In genomic region chr9:69989303-69990121, GRCm38 (mm10) we compare ENCODE assay signal across 8 mouse cellular contexts. TPM values are rescaled to one million over a fixed set of nuclear protein-coding genes. Genes with fewer than 3 reads are reported as not detected.
DNase-seq lines count a peak whose midpoint lies in the region; ATAC-seq lines count a peak whose summit lies in the region.

Gene Bnip2, plus strand, starts transcription at chr9:69989466.

- H3K4me2 ChIP-seq in intestine, embryonic 14.5 days (ENCODE audit: low read length) = peak within 1 kb of the TSS; percentile 81

- WGBS in intestine, embryonic 14.5 days = under 1% methylated on average over 76 of the region's 76 CpGs

- peaks cover 13% of the 10 kb centered on the region for H3K36me3 ChIP-seq in intestine, embryonic 14.5 days (ENCODE audit: control insufficient read depth, insufficient read depth, low read length)

- DNase-seq in adrenal gland, adult 18-20 months (ENCODE audit: low spot score in 2 of 2) = peak; percentile 97
- DNase-seq in embryo, embryonic 11 days = peak; percentile 99
- DNase-seq in gastrocnemius, postnatal 25 days = peak; percentile 95
- DNase-seq in intestine, embryonic 14.5 days (ENCODE audit: low spot score) = peak; percentile 96
- peak; percentile 88 to 95 for DNase-seq in left cerebral cortex, postnatal 14 days (ENCODE audit: low spot score in 2 of 2)
- DNase-seq in mesoderm, embryonic 11.5 days (ENCODE audit: low read depth, low spot score) = peak; percentile 95
- DNase-seq in right cerebral cortex, postnatal 36 days (ENCODE audit: low spot score in 2 of 2) = peak; percentile 85 to 88
- peak; percentile 93 for DNase-seq in yolk sac, embryonic 10.5 days (ENCODE audit: low spot score)

- intact Hi-C loops in left cerebral cortex, postnatal 14 days (cut with DNase I) = loop anchor here (5.0 kb wide), 1 partner anchor 482 kb away; no protein-coding TSS in a partner anchor

- H3K27me3 ChIP-seq in intestine, embryonic 14.5 days (replicated peaks; ENCODE audit: control insufficient read depth, insufficient read depth, low read length) = no peaks in the 10 kb centered on the region

- peak within 1 kb of the TSS; percentile 96 for H3K27ac ChIP-seq in intestine, embryonic 14.5 days (ENCODE audit: low read depth)

- peak within 1 kb of the TSS; percentile 98 for H3K9ac ChIP-seq in intestine, embryonic 14.5 days (ENCODE audit: low read length)

- peak; percentile 94 for ATAC-seq in intestine, embryonic 14.5 days (replicated peaks; ENCODE audit: low FRiP score, low TSS enrichment, low read depth)

- peak within 1 kb of the TSS; percentile 96 for H3K4me3 ChIP-seq in intestine, embryonic 14.5 days (ENCODE audit: low read depth, low read length)

- H3K4me1 ChIP-seq in intestine, embryonic 14.5 days (replicated peaks; ENCODE audit: control insufficient read depth, insufficient read depth, low read length) = peaks cover 16% of the 10 kb centered on the region

- H3K9me3 ChIP-seq in intestine, embryonic 14.5 days (ENCODE audit: control insufficient read depth, low read length) = no peaks in the 10 kb centered on the region

RNA-seq across cellular contexts. Expression of gene Bnip2, which starts in this region (rescaled TPM):
- 100 to 1,000 TPM; 103 to 105 TPM for total RNA-seq in adrenal gland, adult 18-20 months (2021)
- 10 to 100 TPM; 73.6 to 76.0 TPM for total RNA-seq in gastrocnemius, postnatal 25 days (2021)
- polyA plus RNA-seq in intestine, embryonic 14.5 days (2014; fragmentation: Nextera tagmentation; extraction: Ambion mirVana) = 83.7 and 93.5 TPM in 2 replicates
- total RNA-seq in left cerebral cortex, postnatal 14 days (2021) = 10 to 100 TPM; 43.2 to 44.6 TPM

Comparison
In these comparisons a context has a peak if more than half of its experiments do, and no peak if none do; other contexts are left out.
1. Peak in every context shown above with its lines: DNase-seq, ATAC-seq, H3K4me3 ChIP-seq and H3K27ac ChIP-seq.